Mouse (Mus musculus): ENCODE measurements at regions not wholly inside any gene's neighbourhood (a gene's known extent, or its start where the extent isn't known, plus 50 kb on each side); places are given as distances from the start of the nearest gene placed in this dataset.

GRCm38 (mm10) chr1:127045711-127046420 lies 158.9 kb upstream of the Mgat5 start:
- DNase-seq (ENCODE audit: low read depth, low spot score), result no peak
- H3K36me3 ChIP-seq (ENCODE audit: control insufficient read depth, insufficient read depth, low read length, poor library complexity, severe bottlenecking), result no peaks in the 10 kb centered on the region
- no peak overlapping the region for H3K4me3 ChIP-seq (ENCODE audit: insufficient read depth in 1 of 2, low read depth in 1 of 2, low read length in 2 of 2, poor library complexity in 1 of 2, severe bottlenecking in 1 of 2)
- H3K9me3 ChIP-seq (ENCODE audit: control insufficient read depth, insufficient read depth, low read depth, low read length), result no peaks in the 10 kb centered on the region
- in situ Hi-C loops (cut with MboI; ENCODE audit: low sequenced_read_pairs in 2 of 2, unreplicated experiment in 2 of 2), result no loop called here
- H3K27ac ChIP-seq (ENCODE audit: insufficient read depth, low read depth, low read length, poor library complexity, severe bottlenecking), result no peak overlapping the region
- H3K9ac ChIP-seq (ENCODE audit: insufficient read depth, low read depth, low read length, poor library complexity, severe bottlenecking), result no peak overlapping the region
- TF ChIP-seq MAFK (IDR thresholded peaks at IDR 0.05; ENCODE audit: insufficient read depth, low read depth, low read length) (no peak), HCFC1 (IDR thresholded peaks at IDR 0.05; ENCODE audit: borderline replicate concordance, insufficient read depth, low read length) (no peak), CHD2 (IDR thresholded peaks at IDR 0.05; ENCODE audit: low read depth, low read length) (no peak), ZC3H11A (IDR thresholded peaks at IDR 0.05; ENCODE audit: borderline replicate concordance, low read depth, low read length) (no peak), ZNF384 (IDR thresholded peaks at IDR 0.05; ENCODE audit: low read depth, low read length) (no peak)
- no peaks in the 10 kb centered on the region for H3K4me1 ChIP-seq (ENCODE audit: control insufficient read depth in 2 of 2, insufficient read depth in 2 of 2, low read length in 2 of 2, poor library complexity in 1 of 2)

DNA sequence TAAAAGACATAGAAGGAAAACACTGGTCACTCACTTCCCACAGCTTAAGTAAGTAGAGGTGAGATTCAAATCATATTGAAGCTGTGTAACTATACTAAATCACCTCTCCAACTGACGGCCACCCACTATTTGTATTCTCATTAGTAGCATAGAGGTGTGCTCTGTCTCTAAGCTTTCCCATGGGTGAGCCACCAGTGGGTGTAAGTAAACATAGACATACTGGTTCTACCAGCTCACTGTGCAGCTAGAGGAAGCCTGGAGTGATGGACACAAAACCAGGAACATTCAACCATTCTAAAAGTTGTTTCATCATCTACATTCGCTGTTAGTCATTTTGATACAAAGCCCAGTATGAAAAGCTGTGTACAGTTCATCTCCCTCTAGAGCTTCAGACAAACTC lies 170.1 kb upstream of the Mgat5 start:
- in situ Hi-C loops (cut with MboI; ENCODE audit: low sequenced_read_pairs in 2 of 2, unreplicated experiment in 2 of 2), result no loop called here
- H3K4me3 ChIP-seq (ENCODE audit: insufficient read depth in 1 of 2, low read depth in 1 of 2, low read length in 2 of 2, poor library complexity in 1 of 2, severe bottlenecking in 1 of 2), result no peak overlapping the region

DNA sequence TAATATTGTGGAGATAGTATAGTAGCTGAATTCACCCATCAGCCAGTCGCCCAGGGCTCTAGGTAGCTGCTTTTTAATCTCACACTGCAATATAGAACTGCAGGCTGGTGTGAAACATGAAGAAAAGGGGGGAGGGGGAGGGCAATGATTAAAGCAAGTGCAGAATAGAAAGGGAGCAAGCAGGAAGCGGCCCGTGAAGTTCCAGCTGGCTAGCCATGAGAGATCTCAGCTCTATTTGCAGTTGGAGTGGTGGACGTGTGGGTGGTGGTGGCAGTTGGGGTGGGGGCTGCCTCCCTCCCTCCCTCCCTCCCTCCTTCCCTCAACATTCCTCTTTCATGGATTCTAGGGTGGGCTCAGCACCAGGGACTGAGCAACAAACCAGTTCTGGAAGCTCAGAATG lies 173.3 kb upstream of the Mgat5 start:
- DNase-seq (ENCODE audit: low read depth, low spot score), result no peak
- H3K27ac ChIP-seq (ENCODE audit: insufficient read depth, low read depth, low read length, poor library complexity, severe bottlenecking), result no peak overlapping the region
- H3K9me3 ChIP-seq (ENCODE audit: control insufficient read depth, insufficient read depth, low read depth, low read length), result no peaks in the 10 kb centered on the region
- no peak overlapping the region for H3K4me3 ChIP-seq (ENCODE audit: insufficient read depth in 1 of 2, low read depth in 1 of 2, low read length in 2 of 2, poor library complexity in 1 of 2, severe bottlenecking in 1 of 2)
- no peak overlapping the region for H3K9ac ChIP-seq (ENCODE audit: insufficient read depth, low read depth, low read length, poor library complexity, severe bottlenecking)
- in situ Hi-C loops (cut with MboI; ENCODE audit: low sequenced_read_pairs in 2 of 2, unreplicated experiment in 2 of 2), result no loop called here
- TF ChIP-seq HCFC1 (IDR thresholded peaks at IDR 0.05; ENCODE audit: borderline replicate concordance, insufficient read depth, low read length) (no peak), MAFK (IDR thresholded peaks at IDR 0.05; ENCODE audit: insufficient read depth, low read depth, low read length) (no peak), CHD2 (IDR thresholded peaks at IDR 0.05; ENCODE audit: low read depth, low read length) (no peak), ZC3H11A (IDR thresholded peaks at IDR 0.05; ENCODE audit: borderline replicate concordance, low read depth, low read length) (no peak), ZNF384 (IDR thresholded peaks at IDR 0.05; ENCODE audit: low read depth, low read length) (no peak)
- H3K4me1 ChIP-seq (ENCODE audit: control insufficient read depth in 2 of 2, insufficient read depth in 2 of 2, low read length in 2 of 2, poor library complexity in 1 of 2), result no peaks in the 10 kb centered on the region
- no peaks in the 10 kb centered on the region for H3K36me3 ChIP-seq (ENCODE audit: control insufficient read depth, insufficient read depth, low read length, poor library complexity, severe bottlenecking)

More for the DNA sequence above, 170.1 kb upstream of the Mgat5 start:
- H3K9me3 ChIP-seq (ENCODE audit: control insufficient read depth, insufficient read depth, low read depth, low read length), result no peaks in the 10 kb centered on the region
- no peaks in the 10 kb centered on the region for H3K4me1 ChIP-seq (ENCODE audit: control insufficient read depth in 2 of 2, insufficient read depth in 2 of 2, low read length in 2 of 2, poor library complexity in 1 of 2)
- TF ChIP-seq MAFK (IDR thresholded peaks at IDR 0.05; ENCODE audit: insufficient read depth, low read depth, low read length) (no peak), ZC3H11A (IDR thresholded peaks at IDR 0.05; ENCODE audit: borderline replicate concordance, low read depth, low read length) (no peak), HCFC1 (IDR thresholded peaks at IDR 0.05; ENCODE audit: borderline replicate concordance, insufficient read depth, low read length) (no peak), CHD2 (IDR thresholded peaks at IDR 0.05; ENCODE audit: low read depth, low read length) (no peak), ZNF384 (IDR thresholded peaks at IDR 0.05; ENCODE audit: low read depth, low read length) (no peak)
- H3K9ac ChIP-seq (ENCODE audit: insufficient read depth, low read depth, low read length, poor library complexity, severe bottlenecking), result no peak overlapping the region
- no peak overlapping the region for H3K27ac ChIP-seq (ENCODE audit: insufficient read depth, low read depth, low read length, poor library complexity, severe bottlenecking)
- no peak for DNase-seq (ENCODE audit: low read depth, low spot score)
- no peaks in the 10 kb centered on the region for H3K36me3 ChIP-seq (ENCODE audit: control insufficient read depth, insufficient read depth, low read length, poor library complexity, severe bottlenecking)

DNA sequence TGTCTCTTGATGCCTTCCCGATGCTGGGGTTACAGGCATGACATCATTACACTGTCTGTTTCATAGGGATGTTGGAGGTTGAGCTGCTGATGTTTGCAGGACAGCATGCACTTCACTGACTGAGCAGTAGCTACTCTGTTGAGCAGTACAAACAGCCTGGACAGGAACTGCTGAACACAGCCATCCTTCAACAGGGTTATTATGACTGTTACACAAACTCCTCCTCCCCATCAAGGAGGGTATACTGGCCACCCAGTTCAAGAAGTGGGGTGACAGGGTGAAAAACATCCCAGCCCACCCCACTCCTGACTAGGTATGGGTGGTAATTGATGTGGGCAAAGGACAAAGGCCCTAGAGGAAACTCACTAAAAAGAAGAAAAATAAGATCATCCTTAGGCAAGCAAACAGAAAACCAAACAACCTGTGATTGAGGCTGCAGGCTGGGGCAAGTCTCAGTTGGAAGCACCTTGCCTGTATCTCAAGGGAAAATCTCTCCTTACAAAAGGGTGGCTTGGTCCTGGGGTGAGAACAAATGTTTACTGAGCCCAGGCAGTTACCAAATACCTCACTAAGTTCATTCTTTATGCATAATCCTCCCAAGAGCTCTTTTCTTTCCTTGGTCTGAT lies 175.8 kb upstream of the Mgat5 start:
- H3K9ac ChIP-seq (ENCODE audit: insufficient read depth, low read depth, low read length, poor library complexity, severe bottlenecking), result no peak overlapping the region
- H3K4me3 ChIP-seq (ENCODE audit: insufficient read depth in 1 of 2, low read depth in 1 of 2, low read length in 2 of 2, poor library complexity in 1 of 2, severe bottlenecking in 1 of 2), result no peak overlapping the region
- no peaks in the 10 kb centered on the region for H3K36me3 ChIP-seq (ENCODE audit: control insufficient read depth, insufficient read depth, low read length, poor library complexity, severe bottlenecking)
- no peaks in the 10 kb centered on the region for H3K4me1 ChIP-seq (ENCODE audit: control insufficient read depth in 2 of 2, insufficient read depth in 2 of 2, low read length in 2 of 2, poor library complexity in 1 of 2)
- TF ChIP-seq ZNF384 (IDR thresholded peaks at IDR 0.05; ENCODE audit: low read depth, low read length), result no peak
- no peak for TF ChIP-seq HCFC1 (IDR thresholded peaks at IDR 0.05; ENCODE audit: borderline replicate concordance, insufficient read depth, low read length)
- TF ChIP-seq MAFK (IDR thresholded peaks at IDR 0.05; ENCODE audit: insufficient read depth, low read depth, low read length), result no peak
- no peak for TF ChIP-seq ZC3H11A (IDR thresholded peaks at IDR 0.05; ENCODE audit: borderline replicate concordance, low read depth, low read length)
- TF ChIP-seq CHD2 (IDR thresholded peaks at IDR 0.05; ENCODE audit: low read depth, low read length), result no peak
- H3K27ac ChIP-seq (ENCODE audit: insufficient read depth, low read depth, low read length, poor library complexity, severe bottlenecking), result no peak overlapping the region
- in situ Hi-C loops (cut with MboI; ENCODE audit: low sequenced_read_pairs in 2 of 2, unreplicated experiment in 2 of 2), result no loop called here
- no peak for DNase-seq (ENCODE audit: low read depth, low spot score)
- H3K9me3 ChIP-seq (ENCODE audit: control insufficient read depth, insufficient read depth, low read depth, low read length), result no peaks in the 10 kb centered on the region

Measured in ES-E14 (cell line).